Mouse (Mus musculus): ENCODE data around the gene Olfr1443. TPM values are rescaled to one million over a fixed set of nuclear protein-coding genes. Genes with fewer than 3 reads are reported as not detected.

Olfr1443 gene
- total and polyA plus RNA-seq, 3 experiments: not detected

Other genes starting within 250 kb of the Olfr1443 start
- 10 to 100 TPM; 28.3 to 31.6 TPM for gene Mpeg1, start 217.3 kb upstream of the Olfr1443 start, total RNA-seq (2021)
- 3.1 and 4.1 TPM in 2 replicates for gene Mpeg1, start 217.3 kb upstream of the Olfr1443 start, polyA plus RNA-seq (2012; rRNA removed)
- 10 to 100 TPM; 16.7 to 24.2 TPM for gene Dtx4, start 176.7 kb upstream of the Olfr1443 start, total RNA-seq (2021)
- gene Dtx4, start 176.7 kb upstream of the Olfr1443 start, polyA plus RNA-seq (2012; rRNA removed): 9.2 and 10.8 TPM in 2 replicates
- 1 to 10 TPM; 3.8 to 4.4 TPM for gene Fam111a, start 132.4 kb upstream of the Olfr1443 start, total RNA-seq (2021)
- 0.09 and 0.18 TPM in 2 replicates for gene Fam111a, start 132.4 kb upstream of the Olfr1443 start, polyA plus RNA-seq (2012; rRNA removed)
- gene Gm4952, start 78.1 kb upstream of the Olfr1443 start, total RNA-seq (2021): under 1 TPM; 0.17 to 0.40 TPM
- not detected in 2 replicates for gene Gm4952, start 78.1 kb upstream of the Olfr1443 start, polyA plus RNA-seq (2012; rRNA removed)
- under 1 TPM in 1 of 2 experiments, not detected in 1; 0.86 TPM for gene Glyat, start 44.8 kb upstream of the Olfr1443 start, total RNA-seq (2021)
- not detected in 2 replicates for gene Glyat, start 44.8 kb upstream of the Olfr1443 start, polyA plus RNA-seq (2012; rRNA removed)
- gene Olfr1442, start 7.7 kb upstream of the Olfr1443 start, total RNA-seq (2021): not detected
- gene Olfr1442, start 7.7 kb upstream of the Olfr1443 start, polyA plus RNA-seq (2012; rRNA removed): not detected in 2 replicates
- gene Keg1, start 17.7 kb downstream of the Olfr1443 start, total RNA-seq (2021): under 1 TPM; 0.23 to 0.45 TPM
- not detected in 2 replicates for gene Keg1, start 17.7 kb downstream of the Olfr1443 start, polyA plus RNA-seq (2012; rRNA removed)
- 1 to 10 TPM; 2.4 to 2.6 TPM for gene Cntf, start 87.5 kb downstream of the Olfr1443 start, total RNA-seq (2021)
- gene Cntf, start 87.5 kb downstream of the Olfr1443 start, polyA plus RNA-seq (2012; rRNA removed): not detected in 2 replicates
- gene Zfp91, start 118.0 kb downstream of the Olfr1443 start, total RNA-seq (2021): 10 to 100 TPM; 75.0 to 81.0 TPM
- 11.5 and 13.2 TPM in 2 replicates for gene Zfp91, start 118.0 kb downstream of the Olfr1443 start, polyA plus RNA-seq (2012; rRNA removed)
- gene Lpxn, start 118.1 kb downstream of the Olfr1443 start, total RNA-seq (2021): 1 to 10 TPM; 2.2 to 2.6 TPM
- 1.3 and 1.9 TPM in 2 replicates for gene Lpxn, start 118.1 kb downstream of the Olfr1443 start, polyA plus RNA-seq (2012; rRNA removed)
- gene Gm5244, start 168.6 kb downstream of the Olfr1443 start, total RNA-seq (2021): not detected
- gene Gm5244, start 168.6 kb downstream of the Olfr1443 start, polyA plus RNA-seq (2012; rRNA removed): not detected in 2 replicates
- not detected for gene Olfr1444, start 179.2 kb downstream of the Olfr1443 start, total RNA-seq (2021)
- not detected in 2 replicates for gene Olfr1444, start 179.2 kb downstream of the Olfr1443 start, polyA plus RNA-seq (2012; rRNA removed)
- not detected for gene Olfr1445, start 205.7 kb downstream of the Olfr1443 start, total RNA-seq (2021)
- gene Olfr1445, start 205.7 kb downstream of the Olfr1443 start, polyA plus RNA-seq (2012; rRNA removed): not detected in 2 replicates
- gene Olfr1446, start 215.4 kb downstream of the Olfr1443 start, total RNA-seq (2021): not detected
- gene Olfr1446, start 215.4 kb downstream of the Olfr1443 start, polyA plus RNA-seq (2012; rRNA removed): not detected in 2 replicates
- not detected for gene Olfr1447, start 225.6 kb downstream of the Olfr1443 start, total RNA-seq (2021)
- gene Olfr1447, start 225.6 kb downstream of the Olfr1443 start, polyA plus RNA-seq (2012; rRNA removed): not detected in 2 replicates
- gene Olfr1448, start 246.3 kb downstream of the Olfr1443 start, total RNA-seq (2021): not detected
- not detected in 2 replicates for gene Olfr1448, start 246.3 kb downstream of the Olfr1443 start, polyA plus RNA-seq (2012; rRNA removed)